ENCODE assay signal across 8 mouse cellular contexts in the genomic region with DNA sequence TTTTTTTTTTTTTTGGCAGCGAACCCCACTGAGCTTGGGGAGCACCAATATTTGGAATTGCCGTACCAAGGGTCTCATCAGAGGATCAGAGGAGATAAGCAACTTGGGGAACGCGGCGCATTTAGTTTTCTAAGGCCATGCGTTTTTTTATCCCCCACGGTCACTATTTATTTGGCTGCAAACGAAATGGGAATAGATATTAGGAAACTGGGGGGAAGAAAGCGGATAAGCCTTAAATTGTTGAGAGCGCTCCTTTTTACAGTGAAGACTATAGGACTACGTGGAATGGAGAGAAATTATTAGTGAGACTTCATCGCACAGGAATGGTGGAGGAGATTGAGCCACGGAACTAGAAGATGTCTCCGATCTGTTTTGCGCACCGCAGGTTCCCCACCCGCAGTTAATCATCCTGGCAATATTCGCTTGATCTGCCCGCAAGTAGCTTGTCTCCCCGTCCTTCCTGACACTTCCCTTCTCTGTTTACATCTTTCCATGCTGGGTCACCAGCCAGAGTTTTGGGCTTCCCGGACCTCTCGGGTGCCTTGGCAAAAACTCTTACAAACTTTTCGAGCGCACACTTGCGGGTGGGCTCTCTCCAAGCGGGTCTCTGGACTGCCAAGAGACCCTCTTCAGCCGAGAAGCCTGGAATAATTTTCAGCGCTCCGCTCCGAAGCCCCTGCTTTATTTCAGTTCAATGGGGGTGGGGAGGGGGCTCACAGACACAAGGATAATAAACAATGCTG.
A peak's percentile ranks its signal among the peaks of the same experiment; 100 is the strongest.
DNase-seq lines count a peak whose midpoint lies in the region; ATAC-seq and TF ChIP-seq lines count a peak whose summit lies in the region.

No protein-coding gene starts in this region.

- H3K36me3 ChIP-seq in forebrain, embryonic 16.5 days (ENCODE audit: control insufficient read depth, insufficient read depth), result no peaks in the 10 kb centered on the region
- no peaks in the 10 kb centered on the region for H3K36me3 ChIP-seq in intestine, embryonic 16.5 days (ENCODE audit: control insufficient read depth, insufficient read depth, low read length)

- peak overlapping the region; percentile 83 for H3K4me2 ChIP-seq in forebrain, embryonic 16.5 days (ENCODE audit: low read length)
- H3K4me2 ChIP-seq in intestine, embryonic 16.5 days (ENCODE audit: low read depth, low read length), result peak overlapping the region; percentile 67

- no peaks in the 10 kb centered on the region for H3K9me3 ChIP-seq in forebrain, embryonic 16.5 days (ENCODE audit: control insufficient read depth, low read length)
- no peaks in the 10 kb centered on the region for H3K9me3 ChIP-seq in intestine, embryonic 16.5 days (ENCODE audit: control insufficient read depth, low read length)

- TF ChIP-seq POLR2A in lung, adult 2 months (IDR thresholded peaks at IDR 0.05; ENCODE audit: borderline replicate concordance, extremely low read depth, low read depth, low read length), result no peak

- no peak for ATAC-seq in forebrain, embryonic 16.5 days
- ATAC-seq in intestine, embryonic 16.5 days, result no peak

- peaks cover 67% of the 10 kb centered on the region for H3K4me1 ChIP-seq in forebrain, embryonic 16.5 days (replicated peaks; ENCODE audit: control insufficient read depth, insufficient read depth, low read length)
- peaks cover 19% of the 10 kb centered on the region for H3K4me1 ChIP-seq in intestine, embryonic 16.5 days (ENCODE audit: control insufficient read depth, insufficient read depth, low read length)
- peaks cover 8% of the 10 kb centered on the region for H3K4me1 ChIP-seq in lung, adult 2 months (ENCODE audit: control insufficient read depth, insufficient read depth, low read length)

- WGBS in forebrain, embryonic 16.5 days, result 2% methylated on average over 30 of the region's 30 CpGs
- WGBS in intestine, embryonic 16.5 days, result 3% methylated on average over 30 of the region's 30 CpGs
- WGBS in lung, adult 2 months, result 16% methylated on average over 30 of the region's 30 CpGs

- H3K4me3 ChIP-seq in forebrain, embryonic 16.5 days (replicated peaks; ENCODE audit: low read length), result peak overlapping the region; percentile 44
- peak overlapping the region; percentile 41 for H3K4me3 ChIP-seq in intestine, embryonic 16.5 days (ENCODE audit: low read length)
- H3K4me3 ChIP-seq in lung, adult 2 months (replicated peaks; ENCODE audit: extremely low read depth, low read depth, low read length), result peak overlapping the region; percentile 26

- H3K9ac ChIP-seq in forebrain, embryonic 16.5 days (replicated peaks; ENCODE audit: low read depth, low read length), result peak overlapping the region; percentile 78
- H3K9ac ChIP-seq in intestine, embryonic 16.5 days (ENCODE audit: low read depth, low read length), result peak overlapping the region; percentile 53

- TF ChIP-seq CTCF in lung, adult 2 months (IDR thresholded peaks at IDR 0.05; ENCODE audit: insufficient read depth, low read length), result no peak

- H3K27me3 ChIP-seq in forebrain, embryonic 16.5 days (replicated peaks; ENCODE audit: control insufficient read depth, insufficient read depth, low read length), result 0 out of 2 replicates have a peak, but pooled peaks cover 2% of the 10 kb centered on the region
- peaks cover 5% of the 10 kb centered on the region; the same call in 1 of the 2 replicates for H3K27me3 ChIP-seq in intestine, embryonic 16.5 days (replicated peaks; ENCODE audit: control insufficient read depth, insufficient read depth, low read length)

- H3K27ac ChIP-seq in forebrain, embryonic 16.5 days (ENCODE audit: low read length), result peak overlapping the region; percentile 88
- H3K27ac ChIP-seq in intestine, embryonic 16.5 days (ENCODE audit: low read length), result no peak overlapping the region

- DNase-seq in ovary, postnatal 36 days (ENCODE audit: low spot score), result peak; percentile 17
- no peak for DNase-seq in ovary, postnatal 14 days (ENCODE audit: low spot score)
- DNase-seq in lung, adult 2 months, result no peak
- peak; percentile 40 for DNase-seq in retina, postnatal 1 day
- no peak for DNase-seq in thymus, postnatal 25 days
- DNase-seq in thymus, postnatal 36 days, result no peak

Comparison
In these comparisons a context has a peak if more than half of its experiments do, and no peak if none do; other contexts are left out.
1. DNase-seq: peak in ovary, postnatal 36 days (single experiment) and retina, postnatal 1 day (single experiment); none in ovary, postnatal 14 days (single experiment), lung, adult 2 months (single experiment), thymus, postnatal 25 days (single experiment) and thymus, postnatal 36 days (0 of 2).
2. Peak in every context shown above with its lines, with median percentiles within 50 percentile points of each other: H3K4me3 ChIP-seq.